Mouse (Mus musculus): ENCODE measurements around the gene Lpxn. TPM values are rescaled to one million over a fixed set of nuclear protein-coding genes. Genes with fewer than 3 reads are reported as not detected.

Gene Lpxn
- 0.46 and 1.3 TPM in 2 replicates for polyA plus RNA-seq (2014; fragmentation: Nextera tagmentation; extraction: Ambion mirVana)

DNA sequence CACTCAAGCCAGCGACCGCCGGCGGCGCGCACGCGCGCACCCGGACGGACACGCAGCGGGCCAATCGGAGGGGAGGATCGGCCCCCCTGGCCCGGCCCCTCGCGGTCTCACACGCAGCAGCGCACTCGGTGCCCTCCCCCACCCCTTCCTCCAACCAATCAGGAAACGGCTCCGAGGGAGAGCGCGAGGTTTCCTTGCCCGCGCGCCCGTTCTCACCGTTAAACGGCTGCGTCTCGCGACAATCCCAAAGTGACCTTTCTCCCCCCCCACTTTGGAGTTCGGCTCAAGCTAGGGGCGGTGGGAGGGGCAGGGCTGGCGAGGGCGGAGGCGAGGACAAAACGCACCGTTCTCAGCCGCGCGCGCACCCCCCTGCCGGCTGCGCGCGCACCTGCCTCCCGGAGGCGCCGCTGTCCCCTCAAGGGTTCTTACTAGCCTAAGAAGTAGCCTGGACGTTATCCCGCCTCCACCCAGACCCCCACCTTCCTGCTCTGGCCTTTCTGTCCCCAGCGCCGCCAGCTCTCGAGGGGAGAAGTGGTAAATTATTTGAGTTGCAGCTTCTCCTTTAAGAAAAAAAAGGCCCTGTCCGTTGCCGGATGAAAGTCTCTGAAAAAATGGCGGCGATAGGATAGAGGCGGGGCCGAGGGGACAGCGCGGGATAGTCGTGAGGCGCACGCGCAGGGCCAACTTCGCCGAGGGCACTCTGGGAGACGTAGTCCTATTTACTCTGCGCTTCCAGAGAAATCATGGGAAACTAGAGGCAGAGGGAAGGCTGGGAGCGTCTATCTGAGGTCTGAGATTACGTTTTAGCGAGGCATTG, at the start of gene Lpxn, which contains the start of gene Zfp91:
Lpxn (plus strand) TSS at position 683 of the 817 bp plus-strand sequence.
Zfp91 (minus strand) TSS at position 616 of the 817 bp plus-strand sequence.
- no peaks in the 10 kb centered on the region for H3K9me3 ChIP-seq (ENCODE audit: control insufficient read depth, low read length)
- peak within 1 kb of the TSS; percentile 84 for H3K4me3 ChIP-seq (replicated peaks; ENCODE audit: low read depth, low read length)
- H3K9ac ChIP-seq (replicated peaks; ENCODE audit: low read length), result peak within 1 kb of the TSS; percentile 97
- no peaks in the 10 kb centered on the region for H3K36me3 ChIP-seq (ENCODE audit: control insufficient read depth, insufficient read depth, low read length)
- H3K4me2 ChIP-seq (ENCODE audit: low read length), result peak within 1 kb of the TSS; percentile 86
- DNase-seq (peak; percentile 99), ATAC-seq (ENCODE audit: low FRiP score, low TSS enrichment) (peak; percentile 93)
- no peaks in the 10 kb centered on the region for H3K27me3 ChIP-seq (ENCODE audit: control insufficient read depth, insufficient read depth, low read length)
- H3K27ac ChIP-seq (replicated peaks; ENCODE audit: low read depth, low read length), result peak within 1 kb of the TSS; percentile 99
- peaks cover 17% of the 10 kb centered on the region for H3K4me1 ChIP-seq (ENCODE audit: control insufficient read depth, insufficient read depth, low read length)
- under 1% methylated on average over 58 of the region's 76 CpGs for WGBS

DNA sequence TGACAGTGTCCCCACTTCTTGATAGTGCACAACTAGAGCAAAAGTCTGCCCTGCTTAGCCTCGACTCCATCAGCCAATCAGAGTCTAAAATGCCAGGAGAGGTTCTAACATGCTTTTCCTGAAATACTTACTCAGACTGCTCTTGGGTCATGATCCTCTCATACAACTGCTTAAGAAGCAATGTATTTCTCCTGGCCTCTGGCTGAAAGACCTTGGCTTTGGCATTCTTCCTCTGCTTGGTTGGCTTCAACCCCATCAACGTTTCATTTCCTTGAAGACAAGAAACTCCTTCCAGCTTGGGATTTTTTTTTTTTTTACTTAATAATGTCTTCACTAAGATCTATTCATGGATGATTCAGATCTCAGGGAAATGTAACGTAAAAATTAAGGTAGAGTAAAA, 39.7 kb upstream of the Lpxn start:
- DNase-seq, result no peak
- WGBS, result 80% methylated on average over 3 of the region's 3 CpGs

DNA sequence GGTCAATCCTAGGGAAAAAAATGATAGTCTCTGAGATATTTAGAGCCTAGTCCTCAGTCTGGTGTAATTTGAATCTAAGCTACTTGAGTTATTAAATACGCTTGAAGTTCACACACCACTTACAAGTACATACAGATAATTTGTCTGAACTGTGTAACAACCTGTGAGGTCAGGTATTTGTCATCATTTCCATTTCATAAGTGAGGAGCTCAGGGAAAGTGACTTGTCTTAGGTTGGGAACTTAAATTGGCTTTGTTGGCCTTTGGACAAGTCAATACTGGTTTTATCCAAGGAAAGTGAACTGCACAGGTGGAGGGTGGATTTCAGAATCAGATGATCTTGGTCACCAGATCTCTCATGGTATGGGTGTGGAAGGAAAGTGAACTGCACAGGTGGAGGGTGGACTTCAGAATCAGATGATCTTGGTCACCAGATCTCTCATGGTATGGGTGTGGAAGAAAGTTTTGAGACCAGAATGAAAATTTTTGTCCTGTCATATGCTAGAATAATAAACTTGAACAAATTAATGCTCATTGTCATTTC, 37.0 kb upstream of the Lpxn start:
- no peak overlapping the region for H3K9ac ChIP-seq (replicated peaks; ENCODE audit: low read length)
- H3K9me3 ChIP-seq (ENCODE audit: control insufficient read depth, low read length), result no peaks in the 10 kb centered on the region
- ATAC-seq (ENCODE audit: low FRiP score, low TSS enrichment) (no peak), DNase-seq (no peak)
- H3K27ac ChIP-seq (replicated peaks; ENCODE audit: low read depth, low read length), result no peak overlapping the region
- no peaks in the 10 kb centered on the region for H3K4me1 ChIP-seq (ENCODE audit: control insufficient read depth, insufficient read depth, low read length)
- H3K4me2 ChIP-seq (ENCODE audit: low read length), result no peak overlapping the region
- H3K36me3 ChIP-seq (ENCODE audit: control insufficient read depth, insufficient read depth, low read length), result peaks cover 13% of the 10 kb centered on the region
- no peaks in the 10 kb centered on the region for H3K27me3 ChIP-seq (ENCODE audit: control insufficient read depth, insufficient read depth, low read length)
- 94% methylated on average over 1 of the region's 1 CpGs for whole genome bisulfite sequencing
- no peak overlapping the region for H3K4me3 ChIP-seq (replicated peaks; ENCODE audit: low read depth, low read length)

More for the DNA sequence above, 39.7 kb upstream of the Lpxn start:
- Histone ChIP-seq H3K36me3 (ENCODE audit: control insufficient read depth, insufficient read depth, low read length) (no peaks in the 10 kb centered on the region), H3K27me3 (ENCODE audit: control insufficient read depth, insufficient read depth, low read length) (no peaks in the 10 kb centered on the region), H3K9me3 (ENCODE audit: control insufficient read depth, low read length) (no peaks in the 10 kb centered on the region), H3K27ac (replicated peaks; ENCODE audit: low read depth, low read length) (no peak overlapping the region), H3K9ac (replicated peaks; ENCODE audit: low read length) (no peak overlapping the region), H3K4me1 (ENCODE audit: control insufficient read depth, insufficient read depth, low read length) (no peaks in the 10 kb centered on the region), H3K4me2 (ENCODE audit: low read length) (no peak overlapping the region), H3K4me3 (replicated peaks; ENCODE audit: low read depth, low read length) (no peak overlapping the region)
- no peak for ATAC-seq (ENCODE audit: low FRiP score, low TSS enrichment)

DNA sequence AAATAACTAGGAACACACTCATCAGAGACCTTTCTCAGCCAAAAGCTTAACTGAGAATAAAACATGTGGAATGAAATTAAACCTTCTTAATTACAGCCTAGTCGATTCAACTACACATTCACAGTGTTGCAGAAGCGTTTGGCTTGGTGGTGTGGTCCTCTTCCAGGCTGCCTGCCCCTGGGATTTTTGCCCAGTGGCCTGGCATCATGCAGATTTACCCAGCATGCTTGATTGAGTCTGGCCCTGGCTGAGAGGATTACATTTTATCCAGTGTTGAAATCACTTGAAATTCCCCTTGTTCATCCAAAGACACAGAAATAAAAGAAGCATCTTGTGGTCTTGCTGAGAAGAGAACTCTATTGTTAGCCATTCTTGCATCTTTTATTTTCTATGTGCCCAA, 36.3 kb upstream of the Lpxn start:
- Histone ChIP-seq H3K27me3 (ENCODE audit: control insufficient read depth, insufficient read depth, low read length) (no peaks in the 10 kb centered on the region), H3K4me2 (ENCODE audit: low read length) (no peak overlapping the region), H3K36me3 (ENCODE audit: control insufficient read depth, insufficient read depth, low read length) (peaks cover 18% of the 10 kb centered on the region), H3K4me1 (ENCODE audit: control insufficient read depth, insufficient read depth, low read length) (no peaks in the 10 kb centered on the region), H3K9me3 (ENCODE audit: control insufficient read depth, low read length) (no peaks in the 10 kb centered on the region), H3K4me3 (replicated peaks; ENCODE audit: low read depth, low read length) (no peak overlapping the region), H3K27ac (replicated peaks; ENCODE audit: low read depth, low read length) (no peak overlapping the region), H3K9ac (replicated peaks; ENCODE audit: low read length) (no peak overlapping the region)
- WGBS, result 49% methylated on average over 2 of the region's 2 CpGs
- ATAC-seq (ENCODE audit: low FRiP score, low TSS enrichment) (no peak), DNase-seq (peak; percentile 48)

DNA sequence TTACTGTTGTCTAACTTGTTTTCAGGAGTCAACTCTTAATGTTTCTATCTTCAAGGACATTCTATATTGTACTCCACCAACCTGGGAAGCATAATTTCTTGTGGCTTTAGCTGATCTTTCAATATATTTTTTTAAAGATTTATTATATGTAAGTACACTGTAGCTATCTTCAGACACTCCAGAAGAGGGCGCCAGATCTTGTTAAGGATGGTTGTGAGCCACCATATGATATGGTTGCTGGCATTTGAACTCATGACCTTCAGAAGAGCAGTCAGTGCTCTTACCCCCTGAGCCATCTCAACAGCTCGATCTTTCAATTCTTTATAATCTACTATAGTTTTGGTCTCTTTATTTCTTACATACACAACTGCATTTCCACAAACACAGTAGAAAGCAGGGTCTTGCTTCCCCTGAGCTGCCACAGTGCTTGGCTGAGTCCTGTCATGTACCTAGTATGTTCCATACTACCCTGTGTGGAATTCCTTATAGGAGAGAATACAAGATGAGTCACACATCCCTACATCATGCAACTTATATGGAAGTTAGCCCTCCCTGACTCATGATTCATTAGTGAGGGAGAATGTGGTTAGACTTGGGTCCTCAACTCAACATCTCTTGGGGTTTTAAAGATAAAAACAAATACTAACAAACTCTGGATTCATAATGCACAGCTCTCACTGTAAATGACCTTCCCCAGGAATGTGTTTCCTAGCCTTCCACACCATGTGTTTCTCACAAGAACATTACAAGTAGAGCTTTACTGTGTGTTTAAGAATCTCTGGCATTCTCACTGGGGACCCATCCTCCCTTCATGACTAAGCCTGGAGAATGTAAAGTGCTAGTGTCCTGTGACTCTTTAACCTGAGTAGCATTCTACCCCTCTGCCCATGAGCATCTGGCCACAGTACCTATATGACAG, 33.5 kb upstream of the Lpxn start:
- Histone ChIP-seq H3K36me3 (ENCODE audit: control insufficient read depth, insufficient read depth, low read length) (peaks cover 33% of the 10 kb centered on the region), H3K9me3 (ENCODE audit: control insufficient read depth, low read length) (no peaks in the 10 kb centered on the region), H3K4me3 (replicated peaks; ENCODE audit: low read depth, low read length) (no peak overlapping the region), H3K27ac (replicated peaks; ENCODE audit: low read depth, low read length) (no peak overlapping the region), H3K4me1 (ENCODE audit: control insufficient read depth, insufficient read depth, low read length) (no peaks in the 10 kb centered on the region), H3K27me3 (ENCODE audit: control insufficient read depth, insufficient read depth, low read length) (no peaks in the 10 kb centered on the region), H3K4me2 (ENCODE audit: low read length) (no peak overlapping the region), H3K9ac (replicated peaks; ENCODE audit: low read length) (no peak overlapping the region)
- 61% methylated on average over 2 of the region's 2 CpGs for whole genome bisulfite sequencing
- ATAC-seq (ENCODE audit: low FRiP score, low TSS enrichment) (no peak), DNase-seq (no peak)

DNA sequence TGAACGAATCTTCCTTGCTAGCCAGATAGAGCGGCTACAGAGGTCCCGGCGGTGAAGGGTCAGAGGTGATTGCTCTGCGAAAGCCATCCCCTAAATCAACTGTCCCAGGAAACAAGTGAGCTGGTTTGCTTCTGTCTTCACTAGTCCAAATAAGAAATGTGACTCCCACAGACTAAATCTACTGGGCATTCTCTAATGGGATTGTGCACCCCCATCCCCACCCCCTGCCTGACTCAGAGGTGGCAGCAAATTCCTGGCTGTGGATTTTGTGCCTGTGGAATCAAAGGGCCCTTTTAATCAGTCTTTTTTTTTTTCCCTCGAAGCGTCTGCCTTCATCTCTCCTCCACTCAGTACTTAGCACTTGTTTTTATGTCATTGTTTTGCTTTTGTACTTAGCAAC, 30.7 kb upstream of the Lpxn start, which contains the start of gene Cntf:
Cntf (minus strand) TSS at position 325 of the 400 bp plus-strand sequence.
- Histone ChIP-seq H3K36me3 (ENCODE audit: control insufficient read depth, insufficient read depth, low read length) (peaks cover 57% of the 10 kb centered on the region), H3K4me1 (ENCODE audit: control insufficient read depth, insufficient read depth, low read length) (no peaks in the 10 kb centered on the region)
- 72% methylated on average over 7 of the region's 7 CpGs for WGBS

DNA sequence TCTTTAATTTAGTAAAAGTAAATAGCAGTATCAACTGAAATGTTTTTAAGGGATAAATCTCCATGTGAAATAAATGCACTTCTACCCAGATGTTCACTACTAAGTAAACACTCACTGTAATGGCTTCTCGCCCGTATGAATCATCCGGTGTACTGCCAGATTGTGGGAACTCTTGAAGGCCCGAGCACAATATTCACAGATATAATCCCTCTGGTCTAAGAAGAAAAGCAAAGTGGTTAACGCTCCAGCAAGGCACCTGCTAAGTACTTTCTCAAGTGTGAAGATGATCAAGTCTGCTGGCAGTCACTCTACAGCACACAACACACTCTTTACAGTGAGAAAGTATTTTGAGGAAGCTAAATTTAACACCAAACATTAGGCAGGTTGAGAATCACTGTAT, 25.1 kb upstream of the Lpxn start:
- no peak for ATAC-seq (ENCODE audit: low FRiP score, low TSS enrichment)
- WGBS, result 93% methylated on average over 5 of the region's 5 CpGs
- DNase-seq, result no peak
- no peak overlapping the region for H3K27ac ChIP-seq (replicated peaks; ENCODE audit: low read depth, low read length)
- peaks cover 54% of the 10 kb centered on the region for H3K36me3 ChIP-seq (ENCODE audit: control insufficient read depth, insufficient read depth, low read length)
- no peak overlapping the region for H3K4me3 ChIP-seq (replicated peaks; ENCODE audit: low read depth, low read length)
- no peaks in the 10 kb centered on the region for H3K9me3 ChIP-seq (ENCODE audit: control insufficient read depth, low read length)
- no peaks in the 10 kb centered on the region for H3K27me3 ChIP-seq (ENCODE audit: control insufficient read depth, insufficient read depth, low read length)
- H3K9ac ChIP-seq (replicated peaks; ENCODE audit: low read length), result no peak overlapping the region
- no peaks in the 10 kb centered on the region for H3K4me1 ChIP-seq (ENCODE audit: control insufficient read depth, insufficient read depth, low read length)
- no peak overlapping the region for H3K4me2 ChIP-seq (ENCODE audit: low read length)

More for the DNA sequence above, 30.7 kb upstream of the Lpxn start, which contains the start of gene Cntf:
- H3K4me3 ChIP-seq (replicated peaks; ENCODE audit: low read depth, low read length), result no peak within 1 kb of the TSS
- H3K27ac ChIP-seq (replicated peaks; ENCODE audit: low read depth, low read length), result no peak within 1 kb of the TSS
- H3K27me3 ChIP-seq (ENCODE audit: control insufficient read depth, insufficient read depth, low read length), result no peaks in the 10 kb centered on the region
- no peak for DNase-seq
- no peak for ATAC-seq (ENCODE audit: low FRiP score, low TSS enrichment)
- no peaks in the 10 kb centered on the region for H3K9me3 ChIP-seq (ENCODE audit: control insufficient read depth, low read length)
- no peak within 1 kb of the TSS for H3K9ac ChIP-seq (replicated peaks; ENCODE audit: low read length)
- H3K4me2 ChIP-seq (ENCODE audit: low read length), result no peak within 1 kb of the TSS

DNA sequence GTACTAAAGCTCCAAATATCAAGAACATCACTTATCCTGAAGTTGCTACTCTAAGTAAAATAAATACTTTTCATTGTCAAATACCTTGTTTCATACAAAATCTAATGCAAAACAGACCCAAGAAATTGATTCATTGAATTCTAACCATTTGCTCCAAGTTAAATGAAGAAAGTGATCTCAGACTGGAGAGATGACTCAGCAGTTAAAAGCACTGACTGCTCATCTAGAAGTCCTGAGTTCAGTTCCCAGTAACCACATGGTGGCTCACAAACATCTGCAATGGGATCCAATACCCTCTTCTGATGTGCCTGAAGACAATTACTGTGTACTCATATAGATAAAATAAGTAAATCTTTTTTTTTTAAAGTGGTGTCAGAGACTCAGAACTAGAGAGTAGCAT, 15.6 kb upstream of the Lpxn start:
- Histone ChIP-seq H3K27ac (replicated peaks; ENCODE audit: low read depth, low read length) (no peak overlapping the region), H3K4me3 (replicated peaks; ENCODE audit: low read depth, low read length) (no peak overlapping the region), H3K4me2 (ENCODE audit: low read length) (no peak overlapping the region), H3K4me1 (ENCODE audit: control insufficient read depth, insufficient read depth, low read length) (no peaks in the 10 kb centered on the region), H3K9ac (replicated peaks; ENCODE audit: low read length) (no peak overlapping the region), H3K9me3 (ENCODE audit: control insufficient read depth, low read length) (no peaks in the 10 kb centered on the region), H3K36me3 (ENCODE audit: control insufficient read depth, insufficient read depth, low read length) (peaks cover 20% of the 10 kb centered on the region), H3K27me3 (ENCODE audit: control insufficient read depth, insufficient read depth, low read length) (no peaks in the 10 kb centered on the region)
- ATAC-seq (ENCODE audit: low FRiP score, low TSS enrichment) (no peak), DNase-seq (no peak)
